Mouse (Mus musculus) midbrain, embryonic 10.5 days (tissue): ENCODE results near the gene Dnajc13. TPM values are rescaled to one million over a fixed set of nuclear protein-coding genes. Genes with fewer than 3 reads are reported as not detected.

Source experiments
- DNase-seq: peaks from one replicate; pipeline ENCODE4 v3.0.0-alpha.2; 2017; ENCODE audit warnings: low spot score
- H3K27ac ChIP-seq: fragments of 300-500 bp; sonication (generic); replicated peaks from 2 replicates; pipeline ENCODE4 v1.5.1; 2016; ENCODE audit warnings: mild to moderate bottlenecking
- H3K27me3 ChIP-seq: fragments of 300-500 bp; sonication (generic); 2 replicates; pipeline ENCODE4 v1.6.1; 2016; ENCODE audit warnings: low read depth, mild to moderate bottlenecking; ENCODE audit not compliant: poor library complexity, severe bottlenecking
- H3K36me3 ChIP-seq: fragments of 300-500 bp; sonication (generic); 2 replicates; pipeline ENCODE4 v1.6.1; 2016; ENCODE audit warnings: mild to moderate bottlenecking, moderate library complexity
- H3K4me1 ChIP-seq: fragments of 300-500 bp; sonication (generic); 2 replicates; pipeline ENCODE4 v1.6.1; 2016
- H3K4me3 ChIP-seq: fragments of 300-500 bp; sonication (generic); 2 replicates; pipeline ENCODE4 v1.5.1; 2016; ENCODE audit warnings: mild to moderate bottlenecking, moderate library complexity
- H3K9me3 ChIP-seq: fragments of 300-500 bp; sonication (generic); replicated peaks from 2 replicates; pipeline ENCODE4 v1.6.1; 2016; ENCODE audit warnings: mild to moderate bottlenecking
- WGBS: fragments of 180-500 bp; shearing (Covaris S2); methylation state at CpG from one replicate; pipeline ENCODE4 v1.1.7; 2016; 5-methylcytosine and 5-hydroxymethylcytosine counted together
- polyA plus RNA-seq: library from polyadenylated mRNA; unstranded; fragments of >200 nt; fragmentation: Nextera tagmentation; extraction: Ambion mirVana; gene quantifications from 2 replicates; pipeline ENCODE4 v1.2.1, GENCODE M21; 2016

The Dnajc13 gene
- polyA plus RNA-seq = 15.9 and 18.7 TPM in 2 replicates

GRCm38 (mm10) chr9:104262823-104263352 lies at the start of gene Dnajc13:
Gene Dnajc13 (minus strand): TSS chr9:104262930.
- Histone ChIP-seq H3K4me3 (peak within 1 kb of the TSS; percentile 95), H3K27ac (peak within 1 kb of the TSS; percentile 92), H3K9me3 (no peaks in the 10 kb centered on the region), H3K36me3 (no peaks in the 10 kb centered on the region), H3K4me1 (peaks cover 24% of the 10 kb centered on the region), H3K27me3 (no peaks in the 10 kb centered on the region)
- peak; percentile 97 for DNase-seq
- WGBS = under 1% methylated on average over 60 of the region's 60 CpGs

GRCm38 (mm10) chr9:104306734-104307133 lies 44.0 kb upstream of the Dnajc13 start:
- H3K27ac ChIP-seq = no peak overlapping the region
- no peak overlapping the region for H3K4me3 ChIP-seq
- WGBS = 19% methylated on average over 6 of the region's 6 CpGs
- no peaks in the 10 kb centered on the region for H3K4me1 ChIP-seq
- no peaks in the 10 kb centered on the region for H3K36me3 ChIP-seq
- no peaks in the 10 kb centered on the region for H3K27me3 ChIP-seq
- peak; percentile 71 for DNase-seq
- no peaks in the 10 kb centered on the region for H3K9me3 ChIP-seq

- DNase-seq = no peak
- Histone ChIP-seq H3K4me1 (no peaks in the 10 kb centered on the region), H3K27me3 (no peaks in the 10 kb centered on the region), H3K36me3 (no peaks in the 10 kb centered on the region), H3K4me3 (no peak overlapping the region), H3K9me3 (no peaks in the 10 kb centered on the region), H3K27ac (no peak overlapping the region)
- WGBS = 92% methylated on average over 6 of the region's 6 CpGs
Measured at GRCm38 (mm10) chr9:104305333-104306111, 42.8 kb upstream of the Dnajc13 start.

GRCm38 (mm10) chr9:104304800-104305199 lies 42.1 kb upstream of the Dnajc13 start:
- no peaks in the 10 kb centered on the region for H3K4me1 ChIP-seq
- H3K27ac ChIP-seq = no peak overlapping the region
- no peaks in the 10 kb centered on the region for H3K27me3 ChIP-seq
- H3K36me3 ChIP-seq = no peaks in the 10 kb centered on the region
- H3K4me3 ChIP-seq = no peak overlapping the region
- WGBS = 85% methylated on average over 10 of the region's 10 CpGs
- no peak for DNase-seq
- H3K9me3 ChIP-seq = no peaks in the 10 kb centered on the region

GRCm38 (mm10) chr9:104304376-104304775 lies 41.6 kb upstream of the Dnajc13 start:
- no peaks in the 10 kb centered on the region for H3K4me1 ChIP-seq
- 75% methylated on average over 4 of the region's 4 CpGs for WGBS
- H3K4me3 ChIP-seq = no peak overlapping the region
- no peaks in the 10 kb centered on the region for H3K27me3 ChIP-seq
- DNase-seq = no peak
- no peaks in the 10 kb centered on the region for H3K36me3 ChIP-seq
- no peak overlapping the region for H3K27ac ChIP-seq
- no peaks in the 10 kb centered on the region for H3K9me3 ChIP-seq

GRCm38 (mm10) chr9:104300569-104300968 lies 37.8 kb upstream of the Dnajc13 start:
- H3K4me3 ChIP-seq = no peak overlapping the region
- H3K36me3 ChIP-seq = no peaks in the 10 kb centered on the region
- DNase-seq = no peak
- no peak overlapping the region for H3K27ac ChIP-seq
- H3K27me3 ChIP-seq = no peaks in the 10 kb centered on the region
- no peaks in the 10 kb centered on the region for H3K9me3 ChIP-seq
- WGBS = 83% methylated on average over 12 of the region's 12 CpGs
- no peaks in the 10 kb centered on the region for H3K4me1 ChIP-seq

GRCm38 (mm10) chr9:104297041-104297440 lies 34.3 kb upstream of the Dnajc13 start:
- Histone ChIP-seq H3K4me1 (no peaks in the 10 kb centered on the region), H3K4me3 (no peak overlapping the region), H3K27me3 (no peaks in the 10 kb centered on the region), H3K36me3 (no peaks in the 10 kb centered on the region), H3K27ac (no peak overlapping the region), H3K9me3 (no peaks in the 10 kb centered on the region)
- WGBS = 85% methylated on average over 3 of the region's 3 CpGs
- DNase-seq = no peak

- no peak for DNase-seq
- Histone ChIP-seq H3K4me3 (no peak overlapping the region), H3K36me3 (no peaks in the 10 kb centered on the region), H3K27me3 (no peaks in the 10 kb centered on the region), H3K27ac (no peak overlapping the region), H3K9me3 (no peaks in the 10 kb centered on the region), H3K4me1 (no peaks in the 10 kb centered on the region)
- WGBS = 80% methylated on average over 6 of the region's 6 CpGs
Measured at GRCm38 (mm10) chr9:104284934-104285333, 22.2 kb upstream of the Dnajc13 start.

GRCm38 (mm10) chr9:104282536-104282935 lies 19.8 kb upstream of the Dnajc13 start:
- 24% methylated on average over 8 of the region's 8 CpGs for WGBS
- Histone ChIP-seq H3K9me3 (no peaks in the 10 kb centered on the region), H3K4me1 (no peaks in the 10 kb centered on the region), H3K4me3 (no peak overlapping the region), H3K27ac (no peak overlapping the region), H3K36me3 (no peaks in the 10 kb centered on the region), H3K27me3 (no peaks in the 10 kb centered on the region)
- DNase-seq = no peak

- Histone ChIP-seq H3K27me3 (no peaks in the 10 kb centered on the region), H3K9me3 (no peaks in the 10 kb centered on the region), H3K4me3 (no peak overlapping the region), H3K4me1 (no peaks in the 10 kb centered on the region), H3K36me3 (no peaks in the 10 kb centered on the region), H3K27ac (no peak overlapping the region)
- no peak for DNase-seq
- 78% methylated on average over 5 of the region's 5 CpGs for WGBS
Measured at GRCm38 (mm10) chr9:104281737-104282136, 19.0 kb upstream of the Dnajc13 start.

GRCm38 (mm10) chr9:104280725-104281495 lies 18.2 kb upstream of the Dnajc13 start:
- Histone ChIP-seq H3K36me3 (no peaks in the 10 kb centered on the region), H3K4me1 (no peaks in the 10 kb centered on the region), H3K9me3 (no peaks in the 10 kb centered on the region), H3K27ac (no peak overlapping the region), H3K27me3 (no peaks in the 10 kb centered on the region), H3K4me3 (no peak overlapping the region)
- DNase-seq = no peak
- 87% methylated on average over 8 of the region's 8 CpGs for WGBS

- H3K36me3 ChIP-seq = no peaks in the 10 kb centered on the region
- 25% methylated on average over 18 of the region's 18 CpGs for WGBS
- no peak overlapping the region for H3K27ac ChIP-seq
- H3K4me1 ChIP-seq = no peaks in the 10 kb centered on the region
- peak overlapping the region; percentile 28; the same call in 1 of the 2 replicates for H3K4me3 ChIP-seq
- no peaks in the 10 kb centered on the region for H3K27me3 ChIP-seq
- H3K9me3 ChIP-seq = no peaks in the 10 kb centered on the region
- peak; percentile 25 for DNase-seq
Measured at GRCm38 (mm10) chr9:104277528-104278162, 14.9 kb upstream of the Dnajc13 start.
